Mouse (Mus musculus) limb, embryonic 13.5 days (tissue): ENCODE data around the gene A330070K13Rik. TPM values are rescaled to one million over a fixed set of nuclear protein-coding genes. Genes with fewer than 3 reads are reported as not detected.

Experiments
- ATAC-seq: fragments of 200-750 bp; cut with Nextera tagmentation; 2 replicates; pipeline ENCODE4 v1.8.0; 2017; ENCODE audit warnings: low read depth, moderate number of reproducible peaks, moderate TSS enrichment; ENCODE audit not compliant: low FRiP score
- H3K27ac ChIP-seq: fragments of 300-500 bp; sonication (generic); 2 replicates; pipeline ENCODE4 v1.5.1; 2015; ENCODE audit warnings: inconsistent platforms, mild to moderate bottlenecking, moderate library complexity
- H3K27me3 ChIP-seq: fragments of 300-500 bp; sonication (generic); 2 replicates; pipeline ENCODE4 v1.6.1; 2015; ENCODE audit warnings: mild to moderate bottlenecking, inconsistent platforms
- H3K36me3 ChIP-seq: fragments of 300-500 bp; sonication (generic); 2 replicates; pipeline ENCODE4 v1.6.1; 2015; ENCODE audit warnings: inconsistent platforms, mild to moderate bottlenecking, moderate library complexity
- H3K4me1 ChIP-seq: fragments of 300-500 bp; sonication (generic); 2 replicates; pipeline ENCODE4 v1.6.1; 2015; ENCODE audit warnings: inconsistent platforms
- H3K4me2 ChIP-seq: fragments of 300-500 bp; sonication (generic); replicated peaks from 2 replicates; pipeline ENCODE4 v1.6.1; 2015; ENCODE audit warnings: inconsistent platforms, mild to moderate bottlenecking, moderate library complexity
- H3K4me3 ChIP-seq: fragments of 300-500 bp; sonication (generic); 2 replicates; pipeline ENCODE4 v1.5.1; 2015; ENCODE audit warnings: moderate library complexity, mild to moderate bottlenecking, inconsistent platforms
- H3K9ac ChIP-seq: fragments of 300-500 bp; sonication (generic); 2 replicates; pipeline ENCODE4 v1.6.1; 2015; ENCODE audit warnings: mild to moderate bottlenecking, inconsistent platforms
- H3K9me3 ChIP-seq: fragments of 300-500 bp; sonication (generic); 2 replicates; pipeline ENCODE4 v1.6.1; 2016; ENCODE audit warnings: inconsistent platforms
- WGBS: fragments of 180-500 bp; shearing (Covaris S2); methylation state at CpG from one replicate; pipeline ENCODE4 v1.1.7; 2015; 5-methylcytosine and 5-hydroxymethylcytosine counted together
- polyA plus RNA-seq: library from polyadenylated mRNA; unstranded; fragments of >200 nt; fragmentation: Nextera tagmentation; extraction: Ambion mirVana; gene quantifications from 2 replicates; pipeline ENCODE4 v1.2.1, GENCODE M21; 2015

Gene A330070K13Rik
- polyA plus RNA-seq, 1 experiment from 2014 or later: not detected

GRCm38 (mm10) chr5:130363773-130364172 is 20.7 kb downstream of the A330070K13Rik start:
- H3K4me1 ChIP-seq: no peaks in the 10 kb centered on the region
- no peak overlapping the region for H3K4me3 ChIP-seq
- no peaks in the 10 kb centered on the region for H3K36me3 ChIP-seq
- no peak for ATAC-seq
- H3K9ac ChIP-seq: no peak overlapping the region
- H3K4me2 ChIP-seq: no peak overlapping the region
- H3K9me3 ChIP-seq: 0 out of 2 replicates have a peak, but pooled peaks cover 8% of the 10 kb centered on the region
- H3K27me3 ChIP-seq: no peaks in the 10 kb centered on the region
- H3K27ac ChIP-seq: no peak overlapping the region
- 30% methylated on average over 3 of the region's 3 CpGs for WGBS

- WGBS: 64% methylated on average over 4 of the region's 4 CpGs
- no peak for ATAC-seq
- no peaks in the 10 kb centered on the region for H3K27me3 ChIP-seq
Measured at GRCm38 (mm10) chr5:130363111-130363510, 21.3 kb downstream of the A330070K13Rik start.

GRCm38 (mm10) chr5:130355223-130355622 is 29.2 kb downstream of the A330070K13Rik start:
- 57% methylated on average over 7 of the region's 7 CpGs for WGBS
- Histone ChIP-seq H3K4me1 (no peaks in the 10 kb centered on the region), H3K4me3 (no peak overlapping the region), H3K9me3 (0 out of 2 replicates have a peak, but pooled peaks cover 4% of the 10 kb centered on the region), H3K4me2 (no peak overlapping the region), H3K36me3 (no peaks in the 10 kb centered on the region), H3K27me3 (no peaks in the 10 kb centered on the region), H3K27ac (no peak overlapping the region), H3K9ac (no peak overlapping the region)
- no peak for ATAC-seq

More at GRCm38 (mm10) chr5:130363111-130363510, 21.3 kb downstream of the A330070K13Rik start:
- H3K27ac ChIP-seq: no peak overlapping the region
- no peaks in the 10 kb centered on the region for H3K36me3 ChIP-seq
- H3K4me3 ChIP-seq: no peak overlapping the region
- H3K9me3 ChIP-seq: 0 out of 2 replicates have a peak, but pooled peaks cover 6% of the 10 kb centered on the region
- H3K4me2 ChIP-seq: no peak overlapping the region
- H3K4me1 ChIP-seq: no peaks in the 10 kb centered on the region
- H3K9ac ChIP-seq: no peak overlapping the region

GRCm38 (mm10) chr5:130345871-130346270 is 38.6 kb downstream of the A330070K13Rik start:
- Histone ChIP-seq H3K9ac (no peak overlapping the region), H3K36me3 (peaks cover 28% of the 10 kb centered on the region), H3K4me1 (no peaks in the 10 kb centered on the region), H3K27ac (no peak overlapping the region), H3K9me3 (peaks cover 18% of the 10 kb centered on the region), H3K27me3 (no peaks in the 10 kb centered on the region), H3K4me2 (no peak overlapping the region), H3K4me3 (no peak overlapping the region)
- ATAC-seq: no peak
- 89% methylated on average over 2 of the region's 2 CpGs for WGBS

GRCm38 (mm10) chr5:130344999-130345398 is 39.4 kb downstream of the A330070K13Rik start:
- Histone ChIP-seq H3K27me3 (no peaks in the 10 kb centered on the region), H3K4me2 (no peak overlapping the region), H3K4me1 (no peaks in the 10 kb centered on the region), H3K27ac (no peak overlapping the region), H3K36me3 (peaks cover 36% of the 10 kb centered on the region), H3K9me3 (peaks cover 18% of the 10 kb centered on the region), H3K4me3 (no peak overlapping the region), H3K9ac (no peak overlapping the region)
- WGBS: 95% methylated on average over 7 of the region's 7 CpGs
- no peak for ATAC-seq

GRCm38 (mm10) chr5:130340656-130341055 is 43.8 kb downstream of the A330070K13Rik start:
- Histone ChIP-seq H3K27me3 (no peaks in the 10 kb centered on the region), H3K9me3 (0 out of 2 replicates have a peak, but pooled peaks cover 5% of the 10 kb centered on the region), H3K36me3 (peaks cover 62% of the 10 kb centered on the region), H3K27ac (no peak overlapping the region), H3K4me2 (no peak overlapping the region), H3K9ac (no peak overlapping the region), H3K4me3 (no peak overlapping the region), H3K4me1 (no peaks in the 10 kb centered on the region)
- 93% methylated on average over 15 of the region's 15 CpGs for WGBS
- ATAC-seq: no peak

- Histone ChIP-seq H3K4me2 (no peak overlapping the region), H3K4me3 (no peak overlapping the region), H3K9me3 (no peaks in the 10 kb centered on the region), H3K36me3 (peaks cover 42% of the 10 kb centered on the region), H3K27me3 (no peaks in the 10 kb centered on the region), H3K27ac (no peak overlapping the region), H3K9ac (no peak overlapping the region), H3K4me1 (no peaks in the 10 kb centered on the region)
- WGBS: 96% methylated on average over 4 of the region's 4 CpGs
- ATAC-seq: no peak
Measured at GRCm38 (mm10) chr5:130335462-130335861, 49.0 kb downstream of the A330070K13Rik start.

GRCm38 (mm10) chr5:130333971-130334370 is 50.5 kb downstream of the A330070K13Rik start:
- 90% methylated on average over 11 of the region's 11 CpGs for WGBS
- H3K4me3 ChIP-seq: no peak overlapping the region
- H3K27me3 ChIP-seq: no peaks in the 10 kb centered on the region
- H3K4me2 ChIP-seq: no peak overlapping the region
- H3K9ac ChIP-seq: no peak overlapping the region
- no peak overlapping the region for H3K27ac ChIP-seq
- peaks cover 45% of the 10 kb centered on the region for H3K36me3 ChIP-seq
- H3K9me3 ChIP-seq: no peaks in the 10 kb centered on the region
- ATAC-seq: no peak
- H3K4me1 ChIP-seq: no peaks in the 10 kb centered on the region

GRCm38 (mm10) chr5:130333566-130333965 is 50.9 kb downstream of the A330070K13Rik start:
- Histone ChIP-seq H3K27me3 (no peaks in the 10 kb centered on the region), H3K9me3 (no peaks in the 10 kb centered on the region), H3K36me3 (peaks cover 48% of the 10 kb centered on the region), H3K4me3 (no peak overlapping the region), H3K4me1 (no peaks in the 10 kb centered on the region), H3K4me2 (no peak overlapping the region), H3K9ac (no peak overlapping the region), H3K27ac (no peak overlapping the region)
- ATAC-seq: no peak
- WGBS: 94% methylated on average over 7 of the region's 7 CpGs

- no peaks in the 10 kb centered on the region for H3K27me3 ChIP-seq
- H3K9ac ChIP-seq: no peak overlapping the region
- H3K4me1 ChIP-seq: peaks cover 4% of the 10 kb centered on the region; the same call in 1 of the 2 replicates
- H3K36me3 ChIP-seq: peaks cover 36% of the 10 kb centered on the region
- H3K27ac ChIP-seq: no peak overlapping the region
- 55% methylated on average over 4 of the region's 4 CpGs for WGBS
- no peak overlapping the region for H3K4me3 ChIP-seq
- no peak overlapping the region for H3K4me2 ChIP-seq
- H3K9me3 ChIP-seq: no peaks in the 10 kb centered on the region
- no peak for ATAC-seq
Measured at GRCm38 (mm10) chr5:130331206-130331605, 53.2 kb downstream of the A330070K13Rik start.

- no peak overlapping the region for H3K27ac ChIP-seq
- H3K36me3 ChIP-seq: peaks cover 34% of the 10 kb centered on the region
- WGBS: 85% methylated on average over 4 of the region's 4 CpGs
- no peak overlapping the region for H3K4me2 ChIP-seq
- no peaks in the 10 kb centered on the region for H3K27me3 ChIP-seq
- no peak overlapping the region for H3K9ac ChIP-seq
- no peak for ATAC-seq
- no peaks in the 10 kb centered on the region for H3K9me3 ChIP-seq
- H3K4me1 ChIP-seq: peaks cover 4% of the 10 kb centered on the region; the same call in 1 of the 2 replicates
- no peak overlapping the region for H3K4me3 ChIP-seq
Measured at GRCm38 (mm10) chr5:130330801-130331200, 53.6 kb downstream of the A330070K13Rik start.

GRCm38 (mm10) chr5:130329889-130330288 is 54.5 kb downstream of the A330070K13Rik start:
- H3K9me3 ChIP-seq: no peaks in the 10 kb centered on the region
- no peak overlapping the region for H3K4me3 ChIP-seq
- no peak overlapping the region for H3K9ac ChIP-seq
- WGBS: 76% methylated on average over 2 of the region's 2 CpGs
- ATAC-seq: no peak
- no peak overlapping the region for H3K27ac ChIP-seq
- H3K27me3 ChIP-seq: no peaks in the 10 kb centered on the region
- peaks cover 34% of the 10 kb centered on the region for H3K36me3 ChIP-seq
- H3K4me2 ChIP-seq: no peak overlapping the region
- H3K4me1 ChIP-seq: peaks cover 4% of the 10 kb centered on the region; the same call in 1 of the 2 replicates
